Mouse (Mus musculus): ENCODE data around the gene Mst1r.

GRCm38 (mm10) chr9:107928169-107928568, 21.5 kb downstream of the Mst1r start, which contains the start of gene Actl11:
- TF ChIP-seq CTCF (IDR thresholded peaks at IDR 0.05) = no peak
- no peak for TF ChIP-seq EP300 (IDR thresholded peaks at IDR 0.05; ENCODE audit: insufficient read depth, low read depth, low read length)

All from heart, adult 2 months (tissue).